Mouse (Mus musculus): ENCODE measurements around the gene Rab13. TPM values are rescaled to one million over a fixed set of nuclear protein-coding genes. Genes with fewer than 3 reads are reported as not detected.

The Rab13 gene
- polyA plus RNA-seq (2014; fragmentation: Illumina TruSeq; extraction: RNeasy Lipid Tissue Mini Kit (QIAGEN cat#74804); ENCODE audit: low read depth, low replicate concordance) = 12.6 TPM

GRCm38 (mm10) chr3:90213377-90213866 is at the start of gene Rab13, which contains the start of gene Rps27:
Gene Rab13 (plus strand): TSS chr3:90213695.
Gene Rps27 (minus strand): TSS chr3:90213651.

GRCm38 (mm10) chr3:90231507-90232333 is 18.2 kb downstream of the Rab13 start, which contains the start of gene Jtb:
Gene Jtb (plus strand): TSS chr3:90231597.

GRCm38 (mm10) chr3:90242984-90243775 is 29.7 kb downstream of the Rab13 start, which contains the start of gene Creb3l4:
Gene Creb3l4 (minus strand): TSS chr3:90243512.

GRCm38 (mm10) chr3:90247960-90248745 is 34.7 kb downstream of the Rab13 start, which contains the start of gene Slc39a1:
Gene Slc39a1 (plus strand): TSS chr3:90248172.

GRCm38 (mm10) chr3:90253653-90254418 is 40.3 kb downstream of the Rab13 start, which contains the start of gene Crtc2:
Gene Crtc2 (plus strand): TSS chr3:90254163.

GRCm38 (mm10) chr3:90265034-90265931 is 51.8 kb downstream of the Rab13 start, which contains the start of gene Dennd4b:
Gene Dennd4b (plus strand): TSS chr3:90265185.

Other genes with a start within 250 kb of the Rab13 start
- 93.4 TPM for gene Hax1, start 214.9 kb upstream of the Rab13 start, polyA plus RNA-seq (2014; fragmentation: Illumina TruSeq; extraction: RNeasy Lipid Tissue Mini Kit (QIAGEN cat#74804); ENCODE audit: low read depth, low replicate concordance)
- 123 TPM for gene 4933434E20Rik, start 162.1 kb upstream of the Rab13 start, polyA plus RNA-seq (2014; fragmentation: Illumina TruSeq; extraction: RNeasy Lipid Tissue Mini Kit (QIAGEN cat#74804); ENCODE audit: low read depth, low replicate concordance)
- 111 TPM for gene Ubap2l, start 161.1 kb upstream of the Rab13 start, polyA plus RNA-seq (2014; fragmentation: Illumina TruSeq; extraction: RNeasy Lipid Tissue Mini Kit (QIAGEN cat#74804); ENCODE audit: low read depth, low replicate concordance)
- 243 TPM for gene Tpm3, start 141.0 kb upstream of the Rab13 start, polyA plus RNA-seq (2014; fragmentation: Illumina TruSeq; extraction: RNeasy Lipid Tissue Mini Kit (QIAGEN cat#74804); ENCODE audit: low read depth, low replicate concordance)
- 0.87 TPM for gene Nup210l, start 109.6 kb upstream of the Rab13 start, polyA plus RNA-seq (2014; fragmentation: Illumina TruSeq; extraction: RNeasy Lipid Tissue Mini Kit (QIAGEN cat#74804); ENCODE audit: low read depth, low replicate concordance)
- gene Rps27, start within 50 bp of the Rab13 start, polyA plus RNA-seq (2014; fragmentation: Illumina TruSeq; extraction: RNeasy Lipid Tissue Mini Kit (QIAGEN cat#74804); ENCODE audit: low read depth, low replicate concordance) = 1,166 TPM
- gene Jtb, start 17.9 kb downstream of the Rab13 start, polyA plus RNA-seq (2014; fragmentation: Illumina TruSeq; extraction: RNeasy Lipid Tissue Mini Kit (QIAGEN cat#74804); ENCODE audit: low read depth, low replicate concordance) = 140 TPM
- gene Creb3l4, start 29.8 kb downstream of the Rab13 start, polyA plus RNA-seq (2014; fragmentation: Illumina TruSeq; extraction: RNeasy Lipid Tissue Mini Kit (QIAGEN cat#74804); ENCODE audit: low read depth, low replicate concordance) = 0.70 TPM
- gene Slc39a1, start 34.5 kb downstream of the Rab13 start, polyA plus RNA-seq (2014; fragmentation: Illumina TruSeq; extraction: RNeasy Lipid Tissue Mini Kit (QIAGEN cat#74804); ENCODE audit: low read depth, low replicate concordance) = 118 TPM
- gene Crtc2, start 40.5 kb downstream of the Rab13 start, polyA plus RNA-seq (2014; fragmentation: Illumina TruSeq; extraction: RNeasy Lipid Tissue Mini Kit (QIAGEN cat#74804); ENCODE audit: low read depth, low replicate concordance) = 9.7 TPM
- 0.99 TPM for gene Dennd4b, start 51.5 kb downstream of the Rab13 start, polyA plus RNA-seq (2014; fragmentation: Illumina TruSeq; extraction: RNeasy Lipid Tissue Mini Kit (QIAGEN cat#74804); ENCODE audit: low read depth, low replicate concordance)
- gene Gatad2b, start 79.5 kb downstream of the Rab13 start, polyA plus RNA-seq (2014; fragmentation: Illumina TruSeq; extraction: RNeasy Lipid Tissue Mini Kit (QIAGEN cat#74804); ENCODE audit: low read depth, low replicate concordance) = 58.7 TPM
- gene Slc27a3, start 176.2 kb downstream of the Rab13 start, polyA plus RNA-seq (2014; fragmentation: Illumina TruSeq; extraction: RNeasy Lipid Tissue Mini Kit (QIAGEN cat#74804); ENCODE audit: low read depth, low replicate concordance) = 1.7 TPM
- 32.7 TPM for gene Ints3, start 219.9 kb downstream of the Rab13 start, polyA plus RNA-seq (2014; fragmentation: Illumina TruSeq; extraction: RNeasy Lipid Tissue Mini Kit (QIAGEN cat#74804); ENCODE audit: low read depth, low replicate concordance)